Mouse (Mus musculus): Measurements from ENCODE around the gene Foxd2. TPM values are rescaled to one million over a fixed set of nuclear protein-coding genes. Genes with fewer than 3 reads are reported as not detected.

Gene Foxd2
- polyA plus RNA-seq (2012; fragmentation: generic; extraction: Trizol): 0.65 TPM

GRCm38 (mm10) chr4:114908829-114909601, at the start of gene Foxd2:
Foxd2 (minus strand) TSS chr4:114908873.
- Histone ChIP-seq H3K36me3 (ENCODE audit: control insufficient read depth, insufficient read depth) (no peaks in the 10 kb centered on the region), H3K4me2 (ENCODE audit: low read depth) (peak within 1 kb of the TSS; percentile 86), H3ac (ENCODE audit: control insufficient read depth, insufficient read length) (peak within 1 kb of the TSS; percentile 72), H3K4me3 (peak within 1 kb of the TSS; percentile 69), H3K27me3 (ENCODE audit: control insufficient read depth, insufficient read depth, insufficient read length) (no peaks in the 10 kb centered on the region), H3K79me2 (ENCODE audit: control insufficient read depth, insufficient read depth) (no peaks in the 10 kb centered on the region)
- TF ChIP-seq SRF (IDR thresholded peaks at IDR 0.05; ENCODE audit: control insufficient read depth, insufficient read length, low read depth): peak; percentile 19
- TF ChIP-seq E2F4 (IDR thresholded peaks at IDR 0.05; ENCODE audit: insufficient read depth): no peak
- no peak for TF ChIP-seq TCF12 (IDR thresholded peaks at IDR 0.05; ENCODE audit: insufficient read depth, poor library complexity, severe bottlenecking)
- no peak for TF ChIP-seq REST (IDR thresholded peaks at IDR 0.05; ENCODE audit: insufficient read depth, insufficient read length)
- no peak for TF ChIP-seq TCF3 (IDR thresholded peaks at IDR 0.05; ENCODE audit: insufficient read length, low read depth)
- TF ChIP-seq POLR2AphosphoS2 (IDR thresholded peaks at IDR 0.05; ENCODE audit: insufficient read length, low read depth): peak; percentile 54
- TF ChIP-seq MYOG (IDR thresholded peaks at IDR 0.05; ENCODE audit: control insufficient read depth in 1 of 3, insufficient read depth in 1 of 3, insufficient read length in 2 of 3, low read depth in 2 of 3): no peak
- TF ChIP-seq MYOD1 (IDR thresholded peaks at IDR 0.05; ENCODE audit: control insufficient read depth in 1 of 3, insufficient read length in 2 of 3, low read depth in 2 of 3): no peak
- TF ChIP-seq MAX (IDR thresholded peaks at IDR 0.05; ENCODE audit: low read depth): no peak
- TF ChIP-seq USF1 (IDR thresholded peaks at IDR 0.05; ENCODE audit: low read depth): no peak
- peak; percentile 69 for TF ChIP-seq POLR2A (IDR thresholded peaks at IDR 0.05; ENCODE audit: insufficient read length, low read depth)

GRCm38 (mm10) chr4:114958231-114958630, 49.6 kb upstream of the Foxd2 start:
- Histone ChIP-seq H3K36me3 (ENCODE audit: control insufficient read depth, insufficient read depth) (peaks cover 12% of the 10 kb centered on the region), H3K4me3 (no peak overlapping the region), H3ac (ENCODE audit: control insufficient read depth, insufficient read length) (no peak overlapping the region), H3K27me3 (ENCODE audit: control insufficient read depth, insufficient read depth, insufficient read length) (no peaks in the 10 kb centered on the region), H3K4me2 (ENCODE audit: low read depth) (peak overlapping the region; percentile 16), H3K79me2 (ENCODE audit: control insufficient read depth, insufficient read depth) (no peaks in the 10 kb centered on the region)
- no peak for TF ChIP-seq USF1 (IDR thresholded peaks at IDR 0.05; ENCODE audit: low read depth)
- TF ChIP-seq TCF12 (IDR thresholded peaks at IDR 0.05; ENCODE audit: insufficient read depth, poor library complexity, severe bottlenecking): no peak
- TF ChIP-seq POLR2A (IDR thresholded peaks at IDR 0.05; ENCODE audit: insufficient read length, low read depth): no peak
- TF ChIP-seq POLR2AphosphoS2 (IDR thresholded peaks at IDR 0.05; ENCODE audit: insufficient read length, low read depth): no peak
- TF ChIP-seq REST (IDR thresholded peaks at IDR 0.05; ENCODE audit: insufficient read depth, insufficient read length): no peak
- no peak for TF ChIP-seq MYOG (IDR thresholded peaks at IDR 0.05; ENCODE audit: control insufficient read depth in 1 of 3, insufficient read depth in 1 of 3, insufficient read length in 2 of 3, low read depth in 2 of 3)
- no peak for TF ChIP-seq MAX (IDR thresholded peaks at IDR 0.05; ENCODE audit: low read depth)
- TF ChIP-seq E2F4 (IDR thresholded peaks at IDR 0.05; ENCODE audit: insufficient read depth): no peak
- no peak for TF ChIP-seq CEBPB (IDR thresholded peaks at IDR 0.05; ENCODE audit: insufficient read depth, poor library complexity, severe bottlenecking)

DNA sequence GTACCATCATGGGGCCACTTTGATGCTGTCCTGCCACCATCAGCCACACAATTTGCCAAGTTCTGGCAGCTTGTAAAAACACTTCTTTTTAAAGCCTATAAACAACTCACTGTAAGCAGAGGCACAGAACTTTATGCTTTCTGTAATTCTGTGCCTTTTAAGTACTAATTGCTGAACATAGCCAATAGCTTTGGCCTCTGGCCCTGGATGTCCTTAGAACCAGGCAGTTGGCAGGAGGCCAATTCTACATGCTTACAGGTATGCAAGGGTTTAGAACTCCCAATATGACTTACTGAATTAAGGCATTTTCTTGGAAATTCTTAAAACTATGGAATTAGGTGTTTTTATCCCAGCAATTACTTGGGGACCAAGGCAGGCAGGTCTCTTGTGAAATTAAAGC, 48.7 kb upstream of the Foxd2 start:
- Histone ChIP-seq H3K79me2 (ENCODE audit: control insufficient read depth, insufficient read depth) (no peaks in the 10 kb centered on the region), H3K4me2 (ENCODE audit: low read depth) (no peak overlapping the region)
- TF ChIP-seq TCF3 (IDR thresholded peaks at IDR 0.05; ENCODE audit: insufficient read length, low read depth): no peak
- no peak for TF ChIP-seq E2F4 (IDR thresholded peaks at IDR 0.05; ENCODE audit: insufficient read depth)
- no peak for TF ChIP-seq MAX (IDR thresholded peaks at IDR 0.05; ENCODE audit: low read depth)
- no peak for TF ChIP-seq USF1 (IDR thresholded peaks at IDR 0.05; ENCODE audit: low read depth)
- TF ChIP-seq REST (IDR thresholded peaks at IDR 0.05; ENCODE audit: insufficient read depth, insufficient read length): no peak
- no peak for TF ChIP-seq POLR2A (IDR thresholded peaks at IDR 0.05; ENCODE audit: insufficient read length, low read depth)
- TF ChIP-seq TCF12 (IDR thresholded peaks at IDR 0.05; ENCODE audit: insufficient read depth, poor library complexity, severe bottlenecking): no peak

DNA sequence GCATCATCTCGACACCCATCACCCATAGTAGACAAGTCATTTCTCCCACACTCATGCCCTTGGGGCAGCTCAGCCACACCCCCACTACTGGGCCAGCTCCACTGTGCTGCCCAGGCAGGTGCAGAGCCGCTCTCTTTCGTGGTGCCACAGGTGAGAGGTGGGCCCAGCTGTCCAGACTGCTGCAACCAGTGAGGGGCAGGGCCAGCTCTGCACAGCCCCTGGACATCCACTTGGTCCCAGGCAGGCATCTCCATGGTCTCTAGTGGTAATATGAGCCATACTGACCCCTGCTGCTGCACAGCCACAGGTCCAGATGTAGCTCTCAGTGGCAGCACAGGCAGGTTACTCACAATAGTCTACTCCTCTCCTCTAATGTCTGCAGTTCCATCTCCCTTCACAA, 44.5 kb upstream of the Foxd2 start:
- H3K4me2 ChIP-seq (ENCODE audit: low read depth): no peak overlapping the region
- no peaks in the 10 kb centered on the region for H3K36me3 ChIP-seq (ENCODE audit: control insufficient read depth, insufficient read depth)
- no peak for TF ChIP-seq POLR2A (IDR thresholded peaks at IDR 0.05; ENCODE audit: insufficient read length, low read depth)
- TF ChIP-seq MAX (IDR thresholded peaks at IDR 0.05; ENCODE audit: low read depth): no peak
- no peak for TF ChIP-seq REST (IDR thresholded peaks at IDR 0.05; ENCODE audit: insufficient read depth, insufficient read length)
- no peak overlapping the region for H3ac ChIP-seq (ENCODE audit: control insufficient read depth, insufficient read length)
- H3K79me2 ChIP-seq (ENCODE audit: control insufficient read depth, insufficient read depth): no peaks in the 10 kb centered on the region
- no peak overlapping the region for H3K4me3 ChIP-seq
- H3K27me3 ChIP-seq (ENCODE audit: control insufficient read depth, insufficient read depth, insufficient read length): peaks cover 5% of the 10 kb centered on the region

More for the DNA sequence above, 48.7 kb upstream of the Foxd2 start:
- peaks cover 5% of the 10 kb centered on the region for H3K36me3 ChIP-seq (ENCODE audit: control insufficient read depth, insufficient read depth)
- no peak overlapping the region for H3K4me3 ChIP-seq
- H3K27me3 ChIP-seq (ENCODE audit: control insufficient read depth, insufficient read depth, insufficient read length): no peaks in the 10 kb centered on the region
- H3ac ChIP-seq (ENCODE audit: control insufficient read depth, insufficient read length): no peak overlapping the region

DNA sequence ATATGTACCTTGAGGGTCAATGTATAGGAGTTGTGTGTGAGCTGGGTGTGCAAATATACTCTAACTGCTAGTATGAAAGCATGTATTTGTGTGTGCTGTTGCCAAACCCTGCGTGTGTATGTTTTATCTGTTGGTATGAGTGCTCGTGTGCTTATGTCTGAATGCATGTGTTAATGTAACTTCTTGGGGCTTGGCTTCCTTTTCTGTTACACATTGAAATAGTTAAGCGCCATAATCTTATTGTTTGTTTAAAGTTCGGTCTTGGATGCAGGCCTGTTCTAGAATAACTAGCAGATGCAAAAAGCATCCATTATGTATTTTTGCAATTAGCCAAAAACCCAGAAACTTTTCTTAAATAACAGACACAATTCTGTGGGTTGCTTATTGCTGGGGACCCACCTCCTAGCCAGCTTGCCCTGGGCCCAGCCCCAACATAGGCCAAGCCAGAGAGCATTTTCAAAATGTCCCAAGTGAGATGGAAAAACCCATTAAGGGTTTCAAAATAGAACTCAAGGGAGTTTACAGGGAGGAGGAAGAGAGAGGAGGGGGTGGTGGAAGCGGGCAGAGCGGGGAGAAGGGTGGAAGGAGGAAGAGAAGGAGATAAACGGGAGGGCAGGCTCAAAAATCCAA, 39.3 kb upstream of the Foxd2 start:
- no peak for TF ChIP-seq USF1 (IDR thresholded peaks at IDR 0.05; ENCODE audit: low read depth)
- no peak for TF ChIP-seq REST (IDR thresholded peaks at IDR 0.05; ENCODE audit: insufficient read depth, insufficient read length)
- TF ChIP-seq POLR2A (IDR thresholded peaks at IDR 0.05; ENCODE audit: insufficient read length, low read depth): no peak
- TF ChIP-seq MYOG (IDR thresholded peaks at IDR 0.05; ENCODE audit: control insufficient read depth in 1 of 3, insufficient read depth in 1 of 3, insufficient read length in 2 of 3, low read depth in 2 of 3): no peak
- TF ChIP-seq E2F4 (IDR thresholded peaks at IDR 0.05; ENCODE audit: insufficient read depth): no peak
- no peak for TF ChIP-seq CEBPB (IDR thresholded peaks at IDR 0.05; ENCODE audit: insufficient read depth, poor library complexity, severe bottlenecking)
- TF ChIP-seq TCF12 (IDR thresholded peaks at IDR 0.05; ENCODE audit: insufficient read depth, poor library complexity, severe bottlenecking): no peak
- no peak for TF ChIP-seq MYOD1 (IDR thresholded peaks at IDR 0.05; ENCODE audit: control insufficient read depth in 1 of 3, insufficient read length in 2 of 3, low read depth in 2 of 3)
- no peak for TF ChIP-seq SRF (IDR thresholded peaks at IDR 0.05; ENCODE audit: control insufficient read depth, insufficient read length, low read depth)
- TF ChIP-seq MAX (IDR thresholded peaks at IDR 0.05; ENCODE audit: low read depth): no peak
- TF ChIP-seq POLR2AphosphoS2 (IDR thresholded peaks at IDR 0.05; ENCODE audit: insufficient read length, low read depth): no peak
- TF ChIP-seq TCF3 (IDR thresholded peaks at IDR 0.05; ENCODE audit: insufficient read length, low read depth): no peak
- H3K79me2 ChIP-seq (ENCODE audit: control insufficient read depth, insufficient read depth): no peaks in the 10 kb centered on the region
- H3K27me3 ChIP-seq (ENCODE audit: control insufficient read depth, insufficient read depth, insufficient read length): peaks cover 5% of the 10 kb centered on the region
- no peak overlapping the region for H3K4me3 ChIP-seq
- no peak overlapping the region for H3ac ChIP-seq (ENCODE audit: control insufficient read depth, insufficient read length)
- no peak overlapping the region for H3K4me2 ChIP-seq (ENCODE audit: low read depth)
- H3K36me3 ChIP-seq (ENCODE audit: control insufficient read depth, insufficient read depth): no peaks in the 10 kb centered on the region

Measured in myocyte (in vitro differentiated cells).